Mouse (Mus musculus): ENCODE results near the gene Prpf40b. TPM values are rescaled to one million over a fixed set of nuclear protein-coding genes. Genes with fewer than 3 reads are reported as not detected.

The Prpf40b gene
- polyA plus RNA-seq, 1 experiment from 2014 or later: 35.0 TPM

GRCm38 (mm10) chr15:99295484-99295981 lies 646 bp downstream of the Prpf40b start, which contains the start of gene Fam186b:
Gene Fam186b, minus strand, starts transcription at chr15:99295888.
- WGBS: 1% methylated on average over 13 of the region's 17 CpGs

GRCm38 (mm10) chr15:99296213-99296612 lies 1.3 kb downstream of the Prpf40b start:
- no peak for ATAC-seq
- Histone ChIP-seq H3K9ac (0 out of 2 replicates have a peak overlapping the region, but pooled peaks have one; percentile 64), H3K36me3 (no peaks in the 10 kb centered on the region), H3K4me1 (replicated peaks) (peaks cover 12% of the 10 kb centered on the region), H3K9me3 (no peaks in the 10 kb centered on the region), H3K27me3 (replicated peaks) (no peaks in the 10 kb centered on the region), H3K27ac (0 out of 2 replicates have a peak overlapping the region, but pooled peaks have one; percentile 90), H3K4me3 (replicated peaks) (peak overlapping the region; percentile 70; the same call in 1 of the 2 replicates), H3K4me2 (replicated peaks) (peak overlapping the region; percentile 73)
- 39% methylated on average over 5 of the region's 5 CpGs for WGBS

More at GRCm38 (mm10) chr15:99295484-99295981, 646 bp downstream of the Prpf40b start, which contains the start of gene Fam186b:
- ATAC-seq: peak; percentile 41; the same call in 1 of the 2 replicates
- Histone ChIP-seq H3K9ac (peak within 1 kb of the TSS; percentile 64), H3K9me3 (no peaks in the 10 kb centered on the region), H3K4me3 (replicated peaks) (peak within 1 kb of the TSS; percentile 70), H3K4me1 (replicated peaks) (peaks cover 12% of the 10 kb centered on the region), H3K36me3 (no peaks in the 10 kb centered on the region), H3K4me2 (replicated peaks) (peak within 1 kb of the TSS; percentile 73), H3K27me3 (replicated peaks) (no peaks in the 10 kb centered on the region), H3K27ac (peak within 1 kb of the TSS; percentile 90)

GRCm38 (mm10) chr15:99307476-99307875 lies 12.6 kb downstream of the Prpf40b start:
- H3K4me3 ChIP-seq (replicated peaks): no peak overlapping the region
- WGBS: 86% methylated on average over 9 of the region's 9 CpGs
- H3K27ac ChIP-seq: no peak overlapping the region
- H3K9me3 ChIP-seq: no peaks in the 10 kb centered on the region
- H3K4me2 ChIP-seq (replicated peaks): no peak overlapping the region
- no peaks in the 10 kb centered on the region for H3K27me3 ChIP-seq (replicated peaks)
- no peak overlapping the region for H3K9ac ChIP-seq
- ATAC-seq: no peak
- no peaks in the 10 kb centered on the region for H3K4me1 ChIP-seq (replicated peaks)
- peaks cover 53% of the 10 kb centered on the region for H3K36me3 ChIP-seq

- 95% methylated on average over 9 of the region's 9 CpGs for WGBS
- Histone ChIP-seq H3K27me3 (replicated peaks) (no peaks in the 10 kb centered on the region), H3K4me2 (replicated peaks) (no peak overlapping the region), H3K27ac (no peak overlapping the region), H3K36me3 (peaks cover 47% of the 10 kb centered on the region), H3K4me3 (replicated peaks) (no peak overlapping the region), H3K4me1 (replicated peaks) (no peaks in the 10 kb centered on the region), H3K9me3 (no peaks in the 10 kb centered on the region), H3K9ac (no peak overlapping the region)
- ATAC-seq: no peak
These were observed 14.7 kb downstream of the Prpf40b start for GRCm38 (mm10) chr15:99309549-99309948.

- peaks cover 42% of the 10 kb centered on the region for H3K36me3 ChIP-seq
- no peak for ATAC-seq
- no peak overlapping the region for H3K9ac ChIP-seq
- no peaks in the 10 kb centered on the region; the same call in 1 of the 2 replicates for H3K4me1 ChIP-seq (replicated peaks)
- H3K9me3 ChIP-seq: no peaks in the 10 kb centered on the region
- no peak overlapping the region for H3K4me2 ChIP-seq (replicated peaks)
- no peak overlapping the region for H3K27ac ChIP-seq
- H3K4me3 ChIP-seq (replicated peaks): no peak overlapping the region
- 93% methylated on average over 5 of the region's 5 CpGs for WGBS
- H3K27me3 ChIP-seq (replicated peaks): no peaks in the 10 kb centered on the region
These were observed 15.7 kb downstream of the Prpf40b start for GRCm38 (mm10) chr15:99310617-99311016.

GRCm38 (mm10) chr15:99314891-99315290 lies 20.0 kb downstream of the Prpf40b start:
- Histone ChIP-seq H3K27ac (no peak overlapping the region), H3K36me3 (peaks cover 30% of the 10 kb centered on the region), H3K9me3 (no peaks in the 10 kb centered on the region), H3K4me3 (replicated peaks) (no peak overlapping the region), H3K4me1 (replicated peaks) (peaks cover 3% of the 10 kb centered on the region; the same call in 1 of the 2 replicates), H3K27me3 (replicated peaks) (no peaks in the 10 kb centered on the region), H3K9ac (no peak overlapping the region), H3K4me2 (replicated peaks) (no peak overlapping the region)
- ATAC-seq: no peak
- 87% methylated on average over 16 of the region's 16 CpGs for WGBS

GRCm38 (mm10) chr15:99316314-99317266 lies 21.7 kb downstream of the Prpf40b start:
- H3K36me3 ChIP-seq: peaks cover 28% of the 10 kb centered on the region
- no peaks in the 10 kb centered on the region for H3K9me3 ChIP-seq
- no peak overlapping the region for H3K4me2 ChIP-seq (replicated peaks)
- peaks cover 3% of the 10 kb centered on the region; the same call in 1 of the 2 replicates for H3K4me1 ChIP-seq (replicated peaks)
- H3K9ac ChIP-seq: no peak overlapping the region
- ATAC-seq: peak; percentile 65
- no peak overlapping the region for H3K4me3 ChIP-seq (replicated peaks)
- H3K27ac ChIP-seq: peak overlapping the region; percentile 54
- H3K27me3 ChIP-seq (replicated peaks): no peaks in the 10 kb centered on the region
- 68% methylated on average over 16 of the region's 16 CpGs for WGBS

GRCm38 (mm10) chr15:99317267-99317651 lies 22.4 kb downstream of the Prpf40b start:
- Histone ChIP-seq H3K27ac (peak overlapping the region; percentile 54), H3K4me1 (replicated peaks) (peaks cover 3% of the 10 kb centered on the region; the same call in 1 of the 2 replicates), H3K9me3 (no peaks in the 10 kb centered on the region), H3K4me3 (replicated peaks) (no peak overlapping the region), H3K27me3 (replicated peaks) (no peaks in the 10 kb centered on the region), H3K4me2 (replicated peaks) (no peak overlapping the region), H3K36me3 (peaks cover 30% of the 10 kb centered on the region), H3K9ac (no peak overlapping the region)
- ATAC-seq: peak; percentile 59
- WGBS: 66% methylated on average over 2 of the region's 2 CpGs

GRCm38 (mm10) chr15:99318071-99318470 lies 23.2 kb downstream of the Prpf40b start:
- no peak for ATAC-seq
- Histone ChIP-seq H3K36me3 (peaks cover 33% of the 10 kb centered on the region), H3K9me3 (no peaks in the 10 kb centered on the region), H3K4me3 (replicated peaks) (no peak overlapping the region), H3K4me1 (replicated peaks) (peaks cover 3% of the 10 kb centered on the region; the same call in 1 of the 2 replicates), H3K27ac (peak overlapping the region; percentile 54; the same call in 1 of the 2 replicates), H3K4me2 (replicated peaks) (no peak overlapping the region), H3K27me3 (replicated peaks) (no peaks in the 10 kb centered on the region), H3K9ac (no peak overlapping the region)
- WGBS: 86% methylated on average over 6 of the region's 6 CpGs

GRCm38 (mm10) chr15:99318861-99319410 lies 24.0 kb downstream of the Prpf40b start:
- Histone ChIP-seq H3K9ac (no peak overlapping the region), H3K27ac (no peak overlapping the region), H3K4me2 (replicated peaks) (no peak overlapping the region), H3K9me3 (no peaks in the 10 kb centered on the region), H3K4me1 (replicated peaks) (peaks cover 3% of the 10 kb centered on the region; the same call in 1 of the 2 replicates), H3K27me3 (replicated peaks) (no peaks in the 10 kb centered on the region), H3K36me3 (peaks cover 33% of the 10 kb centered on the region), H3K4me3 (replicated peaks) (no peak overlapping the region)
- no peak for ATAC-seq
- whole genome bisulfite sequencing: 84% methylated on average over 14 of the region's 14 CpGs

- H3K4me2 ChIP-seq (replicated peaks): no peak overlapping the region
- peaks cover 3% of the 10 kb centered on the region; the same call in 1 of the 2 replicates for H3K4me1 ChIP-seq (replicated peaks)
- no peaks in the 10 kb centered on the region for H3K9me3 ChIP-seq
- ATAC-seq: no peak
- 74% methylated on average over 3 of the region's 3 CpGs for WGBS
- no peak overlapping the region for H3K27ac ChIP-seq
- H3K27me3 ChIP-seq (replicated peaks): no peaks in the 10 kb centered on the region
- H3K9ac ChIP-seq: no peak overlapping the region
- peaks cover 33% of the 10 kb centered on the region for H3K36me3 ChIP-seq
- H3K4me3 ChIP-seq (replicated peaks): no peak overlapping the region
These were observed 24.6 kb downstream of the Prpf40b start for GRCm38 (mm10) chr15:99319411-99319871.

- no peak overlapping the region for H3K4me2 ChIP-seq (replicated peaks)
- 79% methylated on average over 10 of the region's 10 CpGs for WGBS
- peaks cover 37% of the 10 kb centered on the region for H3K36me3 ChIP-seq
- H3K9me3 ChIP-seq: no peaks in the 10 kb centered on the region
- no peak overlapping the region for H3K4me3 ChIP-seq (replicated peaks)
- H3K9ac ChIP-seq: no peak overlapping the region
- no peak for ATAC-seq
- H3K27ac ChIP-seq: no peak overlapping the region
- no peaks in the 10 kb centered on the region for H3K27me3 ChIP-seq (replicated peaks)
- H3K4me1 ChIP-seq (replicated peaks): 0 out of 2 replicates have a peak, but pooled peaks cover 3% of the 10 kb centered on the region
These were observed 25.3 kb downstream of the Prpf40b start for GRCm38 (mm10) chr15:99320168-99320674.

Measured in intestine, embryonic 15.5 days (tissue).